Mouse (Mus musculus) ES-E14 (cell line): Measurements from ENCODE around the gene Rprd2.

ENCODE experiments used
- HCFC1 ChIP-seq: IDR thresholded peaks from 2 replicates; pipeline ENCODE4 v1.6.1; 2012; ENCODE audit warnings: low read length, inconsistent platforms, borderline replicate concordance; ENCODE audit not compliant: insufficient read depth
- ZNF384 ChIP-seq: IDR thresholded peaks from 2 replicates; pipeline ENCODE4 v1.6.1; 2012; ENCODE audit warnings: low read depth, low read length, inconsistent platforms

DNA sequence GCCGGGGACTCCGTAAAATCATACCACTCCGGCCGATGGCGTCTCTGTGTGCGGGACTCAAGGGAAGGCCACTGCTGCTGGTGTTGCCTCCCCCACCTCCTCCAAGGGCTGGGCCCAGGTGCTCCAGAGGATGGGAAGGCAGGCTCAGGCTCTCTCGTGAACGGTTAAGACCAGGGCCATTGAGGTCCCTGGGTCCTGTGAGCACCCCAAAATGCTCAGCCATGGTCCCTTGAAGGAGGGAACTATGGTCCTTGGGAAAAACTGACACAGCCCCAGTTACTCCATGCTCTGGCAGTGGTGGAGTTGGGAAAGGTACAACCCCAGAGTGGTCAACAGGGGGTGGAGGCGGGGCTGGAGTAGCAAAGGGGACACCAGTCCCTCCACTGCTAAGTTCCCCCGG is 54.9 kb downstream of the Rprd2 start:
- no peak for TF ChIP-seq HCFC1
- no peak for TF ChIP-seq ZNF384
